Mouse (Mus musculus) spleen, adult 2 months (tissue): Measurements from ENCODE around the gene Pidd1. TPM values are rescaled to one million over a fixed set of nuclear protein-coding genes. Genes with fewer than 3 reads are reported as not detected.
A peak's percentile ranks its signal among the peaks of the same experiment; 100 is the strongest.

Experiments
- DNase-seq, 2 experiments: peaks; one replicate each; pipeline versions ENCODE4 v3.0.0 to v3.0.0-alpha.2; 2012 to 2021; ENCODE audit warnings: low spot score in 2 of 2, low read depth in 1 of 2
- H3K27ac ChIP-seq: fragments of 200-500 bp; 2 replicates; pipeline ENCODE4 v1.5.1; 2012; ENCODE audit warnings: low read length, inconsistent platforms; ENCODE audit not compliant: insufficient read depth
- H3K27me3 ChIP-seq: fragments of 200-500 bp; 2 replicates; pipeline ENCODE4 v1.6.1; 2012; ENCODE audit warnings: mild to moderate bottlenecking, moderate library complexity, low read length, inconsistent platforms; ENCODE audit not compliant: control insufficient read depth, insufficient read depth
- H3K36me3 ChIP-seq: fragments of 200-500 bp; 2 replicates; pipeline ENCODE4 v1.6.1; 2012; ENCODE audit warnings: mild to moderate bottlenecking, low read length, inconsistent platforms; ENCODE audit not compliant: control insufficient read depth, insufficient read depth
- H3K4me1 ChIP-seq: fragments of 200-500 bp; 2 replicates; pipeline ENCODE4 v1.6.1; 2011; ENCODE audit warnings: inconsistent platforms; ENCODE audit not compliant: control insufficient read depth, insufficient read depth, insufficient read length
- H3K4me3 ChIP-seq: fragments of 200-500 bp; 2 replicates; pipeline ENCODE4 v1.5.1; 2011; ENCODE audit warnings: mild to moderate bottlenecking, inconsistent platforms; ENCODE audit not compliant: insufficient read depth, insufficient read length; ENCODE audit errors: extremely low read depth
- CTCF ChIP-seq: fragments of 200-500 bp; IDR thresholded peaks from 2 replicates; pipeline ENCODE4 v1.5.1; 2011; ENCODE audit warnings: mild to moderate bottlenecking, inconsistent platforms; ENCODE audit not compliant: insufficient read depth, insufficient read length, insufficient replicate concordance; ENCODE audit errors: extremely low read depth
- POLR2A ChIP-seq: fragments of 200-500 bp; IDR thresholded peaks from 2 replicates; pipeline ENCODE4 v1.6.1; 2011; ENCODE audit warnings: low read depth, low read length, inconsistent platforms
- WGBS: fragments of 180-500 bp; shearing (Covaris S2); methylation state at CpG from one replicate; pipeline ENCODE4 v1.1.7; 2018; 5-methylcytosine and 5-hydroxymethylcytosine counted together
- polyA plus RNA-seq: library from polyadenylated mRNA; depleted of rRNA; stranded (reverse); fragments of >200 nt; gene quantifications from 2 replicates; pipeline ENCODE4 v1.2.3, GENCODE M21; 2012; rRNA removed

The Pidd1 gene
- polyA plus RNA-seq, result 20.4 and 31.0 TPM in 2 replicates

GRCm38 (mm10) chr7:141443828-141444237 lies at the start of gene Pidd1:
Pidd1 (minus strand) TSS chr7:141444025.
- WGBS, result under 1% methylated on average over 25 of the region's 25 CpGs
- Histone ChIP-seq H3K27me3 (no peaks in the 10 kb centered on the region), H3K27ac (no peak within 1 kb of the TSS), H3K4me1 (peaks cover 12% of the 10 kb centered on the region; the same call in 1 of the 2 replicates), H3K36me3 (peaks cover 2% of the 10 kb centered on the region; the same call in 1 of the 2 replicates), H3K4me3 (peak within 1 kb of the TSS; percentile 71)
- DNase-seq, result peak in 1 of 2 experiments; percentile 30
- TF ChIP-seq CTCF, result no peak
- peak; percentile 21; the same call in 1 of the 2 replicates for TF ChIP-seq POLR2A

- Histone ChIP-seq H3K4me1 (no peaks in the 10 kb centered on the region), H3K27ac (no peak overlapping the region), H3K36me3 (peaks cover 2% of the 10 kb centered on the region; the same call in 1 of the 2 replicates), H3K27me3 (no peaks in the 10 kb centered on the region), H3K4me3 (no peak overlapping the region)
- no peak for DNase-seq
- 86% methylated on average over 5 of the region's 5 CpGs for WGBS
- TF ChIP-seq CTCF, result no peak
- TF ChIP-seq POLR2A, result no peak
These were observed 48.9 kb upstream of the Pidd1 start for GRCm38 (mm10) chr7:141492738-141493137.

- Histone ChIP-seq H3K27ac (no peak overlapping the region), H3K4me1 (no peaks in the 10 kb centered on the region), H3K36me3 (peaks cover 2% of the 10 kb centered on the region; the same call in 1 of the 2 replicates), H3K4me3 (no peak overlapping the region), H3K27me3 (no peaks in the 10 kb centered on the region)
- TF ChIP-seq CTCF, result no peak
- no peak for TF ChIP-seq POLR2A
- WGBS, result 83% methylated on average over 2 of the region's 2 CpGs
- DNase-seq, result no peak
These were observed 47.3 kb upstream of the Pidd1 start for GRCm38 (mm10) chr7:141491151-141491550.

GRCm38 (mm10) chr7:141487141-141487540 lies 43.3 kb upstream of the Pidd1 start:
- WGBS, result 65% methylated on average over 7 of the region's 7 CpGs
- H3K36me3 ChIP-seq, result no peaks in the 10 kb centered on the region
- H3K27me3 ChIP-seq, result peaks cover 3% of the 10 kb centered on the region; the same call in 1 of the 2 replicates
- no peak overlapping the region for H3K4me3 ChIP-seq
- no peak overlapping the region for H3K27ac ChIP-seq
- TF ChIP-seq POLR2A, result no peak
- no peak for TF ChIP-seq CTCF
- no peak for DNase-seq
- H3K4me1 ChIP-seq, result peaks cover 5% of the 10 kb centered on the region

GRCm38 (mm10) chr7:141486239-141486638 lies 42.4 kb upstream of the Pidd1 start:
- 97% methylated on average over 1 of the region's 1 CpGs for WGBS
- TF ChIP-seq POLR2A, result no peak
- TF ChIP-seq CTCF, result no peak
- peaks cover 7% of the 10 kb centered on the region for H3K4me1 ChIP-seq
- H3K27ac ChIP-seq, result no peak overlapping the region
- no peak for DNase-seq
- H3K4me3 ChIP-seq, result no peak overlapping the region
- no peaks in the 10 kb centered on the region for H3K36me3 ChIP-seq
- peaks cover 7% of the 10 kb centered on the region; the same call in 1 of the 2 replicates for H3K27me3 ChIP-seq

- 86% methylated on average over 2 of the region's 2 CpGs for WGBS
- Histone ChIP-seq H3K4me1 (peaks cover 8% of the 10 kb centered on the region), H3K27ac (no peak overlapping the region), H3K27me3 (peaks cover 7% of the 10 kb centered on the region; the same call in 1 of the 2 replicates), H3K36me3 (no peaks in the 10 kb centered on the region), H3K4me3 (no peak overlapping the region)
- no peak for DNase-seq
- TF ChIP-seq CTCF, result no peak
- no peak for TF ChIP-seq POLR2A
These were observed 41.8 kb upstream of the Pidd1 start for GRCm38 (mm10) chr7:141485606-141486005.

- Histone ChIP-seq H3K4me1 (peaks cover 11% of the 10 kb centered on the region), H3K36me3 (no peaks in the 10 kb centered on the region), H3K27me3 (peaks cover 7% of the 10 kb centered on the region; the same call in 1 of the 2 replicates), H3K27ac (no peak overlapping the region), H3K4me3 (no peak overlapping the region)
- WGBS, result 93% methylated on average over 2 of the region's 2 CpGs
- DNase-seq, result no peak
- TF ChIP-seq POLR2A, result no peak
- TF ChIP-seq CTCF, result no peak
These were observed 41.4 kb upstream of the Pidd1 start for GRCm38 (mm10) chr7:141485186-141485585.
